Comparison of ENCODE assay signal across 20 mouse cellular contexts in the genomic region with DNA sequence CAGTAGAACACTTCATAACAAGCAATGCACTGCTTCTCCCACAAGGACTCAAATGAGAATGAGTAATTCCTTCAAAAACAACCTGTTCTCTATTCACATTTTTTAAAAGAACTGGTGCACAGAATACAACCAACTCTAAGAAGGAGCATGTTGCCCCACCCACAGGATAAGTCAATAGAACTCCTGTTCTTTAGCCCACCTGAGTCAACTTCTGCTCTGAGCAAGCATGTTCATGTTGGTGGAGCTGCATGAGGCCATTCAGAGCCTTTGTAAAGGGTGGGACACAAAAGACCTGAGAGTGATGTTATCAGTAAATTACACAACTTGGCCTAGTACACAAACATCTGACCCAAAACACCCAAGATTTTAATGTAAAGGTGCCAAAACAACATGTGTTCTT.
"Had no signal": no experiment of that assay in that cellular context is flagged by ENCODE, and none has a peak within 500 bp of the region (broad histone marks: within the 10 kb centered on the region; RNA-seq: fewer than 3 reads in every experiment).

No protein-coding gene starts in this region.

- H3K4me3 ChIP-seq: intestine, embryonic 15.5 days; layer of hippocampus, adult 2 months; left cerebral cortex, adult 2 months; liver, embryonic 13.5 days; midbrain, embryonic 12.5 days; midbrain, embryonic 15.5 days; neural tube, embryonic 12.5 days; neural tube, embryonic 15.5 days had no signal

- H3K4me1 ChIP-seq: intestine, embryonic 15.5 days; liver, embryonic 13.5 days; midbrain, embryonic 12.5 days; midbrain, embryonic 15.5 days; neural tube, embryonic 12.5 days; neural tube, embryonic 15.5 days had no signal

- ATAC-seq: intestine, embryonic 15.5 days; midbrain, embryonic 15.5 days had no signal

- H3K9me3 ChIP-seq: intestine, embryonic 15.5 days; liver, embryonic 13.5 days; midbrain, embryonic 12.5 days; neural tube, embryonic 12.5 days; neural tube, embryonic 15.5 days had no signal

- H3K4me2 ChIP-seq: intestine, embryonic 15.5 days; liver, embryonic 13.5 days; midbrain, embryonic 12.5 days; midbrain, embryonic 15.5 days; neural tube, embryonic 12.5 days; neural tube, embryonic 15.5 days had no signal

- DNase-seq: kidney, adult 18-20 months; kidney, adult 9 months; kidney, postnatal 25 days; layer of hippocampus, adult 9-11 months; layer of hippocampus, postnatal 36 days; liver, embryonic 13.5 days; lung, postnatal 10 days; lung, postnatal 4 days; right cerebral cortex, adult 18-20 months; right cerebral cortex, postnatal 14 days; right cerebral cortex, postnatal 4 days; thymus, adult 18-20 months; thymus, postnatal 36 days had no signal

- H3K9ac ChIP-seq: intestine, embryonic 15.5 days; liver, embryonic 13.5 days; midbrain, embryonic 12.5 days; midbrain, embryonic 15.5 days; neural tube, embryonic 12.5 days; neural tube, embryonic 15.5 days had no signal

- H3K27ac ChIP-seq: intestine, embryonic 15.5 days; layer of hippocampus, adult 2 months; left cerebral cortex, adult 2 months; liver, embryonic 13.5 days; midbrain, embryonic 12.5 days; midbrain, embryonic 15.5 days; neural tube, embryonic 12.5 days; neural tube, embryonic 15.5 days had no signal

- H3K36me3 ChIP-seq: intestine, embryonic 15.5 days; liver, embryonic 13.5 days; midbrain, embryonic 12.5 days; midbrain, embryonic 15.5 days; neural tube, embryonic 12.5 days; neural tube, embryonic 15.5 days had no signal

- H3K27me3 ChIP-seq: intestine, embryonic 15.5 days; liver, embryonic 13.5 days; midbrain, embryonic 12.5 days; midbrain, embryonic 15.5 days; neural tube, embryonic 12.5 days; neural tube, embryonic 15.5 days had no signal
